Mouse (Mus musculus) neural tube, embryonic 10.5 days (tissue): ENCODE data around the gene C130032M10Rik.
"Not testable (repeated sequence)": the region's sequence is repeated elsewhere in the genome, so short reads cannot be mapped to it uniquely, and the experiment has no call there.

Experiments
- DNase-seq: peaks from one replicate; pipeline ENCODE4 v3.0.0-alpha.2; 2017; ENCODE audit warnings: low spot score; ENCODE audit errors: extremely low spot score

Gene C130032M10Rik

DNA sequence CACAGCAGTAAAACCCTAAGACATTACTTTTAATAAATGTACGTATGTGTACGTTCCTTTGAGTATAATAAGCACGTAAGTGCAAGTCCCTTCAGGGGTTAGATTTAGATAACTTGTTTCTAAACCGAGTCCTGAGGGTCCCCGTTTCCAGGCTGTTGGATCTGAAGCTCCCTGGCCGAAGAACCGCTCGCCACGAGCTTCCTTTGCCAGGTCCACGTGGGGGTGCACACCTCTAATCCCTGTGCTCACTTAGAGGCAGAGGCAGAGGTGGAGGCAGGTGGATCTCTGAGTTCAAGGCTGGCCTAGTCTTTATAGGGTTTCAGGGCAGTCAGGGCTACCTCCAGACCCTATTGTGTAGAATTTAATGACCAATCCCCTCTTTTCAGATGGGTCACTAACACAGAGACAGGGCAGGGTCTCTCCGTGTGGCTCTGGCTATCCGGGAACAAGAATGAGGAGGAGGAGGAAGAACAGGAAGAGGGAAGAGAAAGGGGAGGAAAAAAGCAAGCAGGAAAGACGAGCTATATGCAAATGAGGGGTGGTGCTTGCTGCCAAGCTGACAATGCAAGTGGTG lies 2.5 kb downstream of the C130032M10Rik start:
- DNase-seq: no peak

DNA sequence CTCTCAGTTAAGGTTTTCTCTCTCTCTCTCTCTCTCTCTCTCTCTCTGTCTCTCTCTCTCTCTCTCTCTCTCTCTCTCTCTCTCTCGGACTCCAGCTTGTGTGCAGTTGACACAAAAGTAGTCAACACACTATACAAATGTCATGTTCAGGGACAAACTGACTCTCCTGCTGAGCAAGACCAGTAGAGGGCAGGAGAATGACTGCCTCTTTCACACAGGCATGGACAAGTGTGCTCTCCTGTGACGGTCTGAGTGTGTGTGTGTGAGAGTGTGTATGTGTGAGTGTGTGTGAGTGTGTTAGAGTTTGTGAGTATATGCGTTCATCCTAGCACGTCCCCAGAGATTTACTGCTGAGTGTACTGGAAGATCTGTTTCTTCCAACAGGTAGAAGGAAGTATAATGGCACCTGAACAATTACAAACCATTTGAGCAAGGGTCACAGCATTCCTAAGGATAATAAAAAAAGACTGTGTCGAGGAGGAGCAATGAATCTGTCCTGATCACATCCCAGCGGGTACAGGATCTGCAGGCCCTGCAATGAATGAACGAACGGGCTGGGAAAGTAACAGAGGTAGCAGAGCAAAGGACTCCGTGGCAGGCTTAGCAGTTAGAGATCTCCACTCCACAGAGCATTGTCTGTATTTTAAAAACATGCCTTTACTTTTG lies 3.4 kb downstream of the C130032M10Rik start:
- no peak for DNase-seq

DNA sequence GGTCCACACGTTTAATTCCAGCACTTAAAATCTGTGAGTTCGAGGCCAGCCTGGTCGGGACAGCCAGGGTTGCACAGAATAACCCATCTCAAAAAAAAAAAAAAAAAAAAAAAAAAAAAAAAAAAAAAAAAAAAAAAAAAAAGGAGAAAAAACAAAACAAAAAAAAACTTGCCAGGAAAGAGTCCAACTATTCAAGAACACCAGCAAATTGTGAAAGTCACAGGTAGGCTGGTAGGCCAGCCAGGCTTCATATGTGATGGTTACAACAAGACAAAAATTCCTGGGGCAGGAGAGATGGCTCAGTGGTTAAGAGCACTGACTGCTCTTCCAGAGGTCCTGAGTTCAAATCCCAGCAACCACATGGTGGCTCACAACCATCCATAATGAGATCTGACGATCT lies 5.0 kb downstream of the C130032M10Rik start:
- DNase-seq: not testable (repeated sequence)

DNA sequence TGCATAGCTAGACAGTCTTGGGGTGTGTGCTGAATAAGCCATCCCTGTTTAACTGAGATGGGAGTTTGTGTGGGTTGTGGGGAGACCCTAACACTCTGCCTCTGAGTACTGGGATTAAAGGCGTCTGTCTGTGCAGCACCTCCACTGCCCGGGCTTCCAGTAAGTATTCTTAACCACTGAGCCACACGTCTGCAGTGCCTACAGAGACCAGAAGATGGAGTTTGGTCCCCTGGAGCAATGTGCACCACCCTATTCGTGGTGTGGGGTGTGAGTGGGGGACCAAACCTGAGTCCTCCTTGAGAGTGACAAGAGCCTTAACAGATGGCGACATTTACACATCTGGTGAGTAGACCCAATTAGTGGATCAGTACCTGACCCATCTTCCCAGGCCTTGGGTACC lies 6.5 kb downstream of the C130032M10Rik start:
- no peak for DNase-seq

DNA sequence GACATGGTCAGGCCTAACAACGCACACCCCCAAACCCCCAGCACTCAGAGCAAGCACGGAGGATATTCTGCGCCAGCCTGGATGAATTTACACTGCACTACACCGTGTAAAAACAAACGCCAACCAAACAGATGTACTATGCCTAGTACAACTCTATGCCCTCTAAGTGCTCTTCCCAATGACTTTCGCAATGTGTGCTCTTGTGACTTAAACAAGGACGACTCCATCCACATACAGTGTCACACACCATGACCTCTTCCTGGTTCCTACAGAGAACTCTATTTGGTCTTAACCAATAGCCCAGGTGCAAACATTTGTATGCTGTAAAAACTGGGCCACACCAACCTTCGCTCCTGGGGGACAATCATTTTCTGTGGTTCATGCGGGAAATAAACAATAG lies 7.0 kb downstream of the C130032M10Rik start:
- DNase-seq: no peak

DNA sequence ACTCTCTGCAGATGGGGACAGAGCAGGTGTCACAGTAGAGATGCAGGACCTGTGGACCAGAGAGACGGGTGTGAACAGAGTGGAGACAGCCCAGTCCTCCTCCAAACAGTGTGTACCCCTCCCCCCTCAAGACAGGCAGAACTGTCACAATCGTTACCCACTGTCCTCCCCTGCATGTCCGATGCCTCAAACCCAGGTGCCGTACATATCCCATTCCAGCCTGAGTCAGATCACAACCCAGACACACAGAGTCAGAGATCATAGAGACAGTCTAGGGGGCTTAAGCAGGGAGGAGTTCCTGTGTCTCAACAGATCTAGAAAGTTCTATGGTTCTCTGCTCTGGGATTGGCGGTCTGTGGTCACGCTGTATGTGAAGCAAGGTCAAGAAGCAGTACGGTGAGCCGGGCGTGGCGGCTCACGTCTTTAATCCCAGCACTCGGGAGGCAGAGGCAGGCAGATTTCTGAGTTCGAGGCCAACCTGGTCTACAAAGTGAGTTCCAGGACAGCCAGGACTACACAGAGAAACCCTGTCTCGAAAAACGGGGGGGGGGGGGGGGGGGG lies 9.7 kb downstream of the C130032M10Rik start:
- no peak for DNase-seq

DNA sequence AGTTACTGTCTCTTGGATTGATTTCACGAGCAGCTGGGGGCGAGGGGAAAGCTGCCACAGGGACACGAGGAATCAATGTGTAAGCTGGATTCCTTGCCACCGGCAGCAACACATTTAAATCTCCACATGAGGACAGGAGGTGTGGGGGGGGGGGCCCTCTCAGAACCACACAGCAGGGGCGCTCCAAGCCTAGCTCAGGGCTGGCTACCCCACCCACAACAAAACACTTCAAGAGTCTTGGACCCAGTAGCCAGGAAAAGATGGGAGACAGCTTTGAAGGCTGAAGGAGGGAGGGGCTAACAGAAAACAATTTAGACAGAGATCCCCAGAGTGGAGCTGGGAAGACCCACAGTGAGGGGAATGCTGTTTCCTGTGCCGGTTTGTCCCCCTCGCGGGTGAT lies 10.4 kb downstream of the C130032M10Rik start:
- no peak for DNase-seq

DNA sequence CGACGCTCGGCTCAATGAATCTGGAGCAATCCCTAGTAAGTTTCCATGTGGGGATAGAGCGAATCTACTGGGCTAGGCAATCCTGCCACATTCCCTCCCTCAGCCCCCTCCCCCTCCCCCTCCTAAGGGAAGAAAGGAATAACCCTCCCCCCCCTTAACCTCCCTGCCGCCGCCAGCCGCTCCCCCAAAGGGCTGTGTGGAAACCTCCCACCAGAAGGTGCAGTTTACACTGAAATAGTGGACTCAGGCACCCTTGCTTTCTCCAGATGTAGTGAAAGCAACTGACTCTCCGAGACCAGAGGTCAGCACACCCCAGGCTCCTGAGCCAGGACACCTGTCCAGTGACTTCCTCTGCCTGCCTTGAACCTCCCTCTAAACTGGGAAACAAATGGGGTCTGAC lies 11.1 kb downstream of the C130032M10Rik start:
- peak; percentile 63 for DNase-seq

DNA sequence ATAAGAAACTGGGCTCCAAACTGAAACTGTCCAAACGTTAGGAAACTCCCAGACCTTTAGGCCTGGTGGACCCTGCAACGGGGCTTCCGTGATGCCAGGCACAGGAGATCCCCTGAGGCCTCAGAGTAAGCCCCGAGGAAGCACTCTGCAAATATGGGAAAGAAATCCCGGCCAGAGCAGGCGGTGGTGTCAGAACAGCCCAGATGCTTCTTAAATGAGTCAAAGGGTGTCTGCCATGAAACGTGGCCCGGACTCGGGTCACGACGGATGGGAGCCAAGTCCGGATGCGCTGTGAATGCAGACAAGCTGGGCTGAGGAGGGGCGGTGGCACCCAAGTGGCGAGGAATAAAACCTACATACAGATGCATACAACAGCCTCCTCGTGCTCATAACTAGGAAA lies 11.6 kb downstream of the C130032M10Rik start:
- peak; percentile 88 for DNase-seq

DNA sequence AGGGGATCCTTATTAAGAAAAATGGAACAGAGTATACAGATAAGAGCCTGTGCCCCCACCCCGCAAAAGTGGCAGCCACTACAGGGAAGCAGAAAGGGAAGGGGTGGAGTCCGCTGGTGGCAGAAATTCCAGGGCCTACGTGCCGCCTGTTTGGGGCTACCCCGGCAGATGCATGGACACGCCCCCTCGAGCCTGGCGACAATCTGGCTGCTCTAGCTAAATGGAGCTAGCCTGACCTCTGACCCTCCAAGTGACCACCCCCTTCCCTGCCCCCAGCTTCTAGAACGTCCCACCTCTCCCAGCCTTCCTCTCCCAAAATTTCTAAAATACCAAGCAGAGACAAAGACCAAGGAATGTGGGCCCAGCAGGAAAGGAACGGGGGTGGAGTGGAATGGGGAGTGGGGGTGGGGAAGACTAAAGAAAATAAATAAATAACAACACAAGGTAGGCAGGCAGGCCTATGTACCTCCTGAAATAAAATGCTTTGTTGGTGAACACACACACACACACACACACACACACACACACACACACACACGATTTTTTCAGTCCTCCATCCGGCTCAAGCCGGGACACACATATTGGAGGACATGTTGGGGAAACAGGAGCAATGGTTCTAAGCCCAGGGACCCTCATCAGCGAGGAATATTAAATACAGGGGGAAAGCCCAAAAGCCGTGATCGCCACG lies 12.6 kb downstream of the C130032M10Rik start:
- DNase-seq: peak; percentile 80

DNA sequence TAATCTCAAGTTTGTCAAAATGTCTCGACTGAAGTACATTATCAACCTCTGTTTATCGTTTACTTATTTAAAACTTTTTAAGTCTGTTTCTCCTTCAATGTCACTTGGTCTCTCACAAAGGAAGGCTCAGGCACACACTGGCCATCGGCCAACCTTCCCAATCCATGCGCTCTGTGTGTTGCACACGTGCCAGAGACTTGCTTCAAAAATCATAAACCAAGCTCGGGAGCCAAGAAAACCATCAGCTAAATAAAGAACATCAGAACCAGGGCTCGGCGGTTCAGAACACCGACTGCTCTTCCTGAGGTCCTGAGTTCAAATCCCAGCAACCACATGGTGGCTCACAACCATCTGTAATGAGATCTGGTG lies 13.2 kb downstream of the C130032M10Rik start:
- DNase-seq: no peak

DNA sequence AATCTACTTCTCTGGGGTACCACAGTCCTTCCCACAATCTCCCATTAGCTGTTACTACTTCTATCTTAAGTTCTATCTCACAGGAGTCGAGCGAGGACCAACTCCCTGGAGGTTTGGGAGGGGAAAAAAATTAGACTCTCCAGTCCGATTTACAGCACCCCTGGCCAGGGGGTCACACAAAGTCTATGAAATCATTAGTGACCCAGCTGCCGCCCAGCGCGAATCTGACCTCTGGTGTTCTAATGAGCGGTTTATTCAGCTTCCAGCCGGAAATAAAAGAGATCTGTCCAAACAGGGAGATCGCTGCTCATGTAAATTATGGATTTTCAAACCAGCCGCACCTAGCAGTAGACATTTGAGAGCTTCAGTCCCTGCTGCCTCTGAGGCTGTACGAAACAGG lies 15.8 kb downstream of the C130032M10Rik start:
- DNase-seq: no peak

DNA sequence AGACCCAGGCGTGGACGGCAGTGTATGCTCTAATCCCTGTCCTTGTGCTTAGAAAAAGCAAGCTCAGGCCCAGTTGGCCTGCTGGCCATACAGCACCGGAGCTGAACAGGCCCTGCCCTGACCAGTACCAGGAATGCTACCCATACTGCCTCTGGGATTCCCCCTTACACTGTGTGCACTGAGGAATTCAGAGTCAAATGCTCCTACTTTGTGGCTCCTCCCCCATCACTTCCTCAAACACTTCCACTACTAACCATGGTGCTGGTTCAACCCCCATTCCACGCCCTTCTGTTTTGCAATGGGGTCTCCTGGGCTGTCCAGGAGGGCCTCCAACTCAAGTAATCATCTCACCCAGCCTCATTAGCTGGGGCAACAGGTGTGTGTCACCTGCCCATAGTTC lies 18.4 kb downstream of the C130032M10Rik start:
- no peak for DNase-seq

DNA sequence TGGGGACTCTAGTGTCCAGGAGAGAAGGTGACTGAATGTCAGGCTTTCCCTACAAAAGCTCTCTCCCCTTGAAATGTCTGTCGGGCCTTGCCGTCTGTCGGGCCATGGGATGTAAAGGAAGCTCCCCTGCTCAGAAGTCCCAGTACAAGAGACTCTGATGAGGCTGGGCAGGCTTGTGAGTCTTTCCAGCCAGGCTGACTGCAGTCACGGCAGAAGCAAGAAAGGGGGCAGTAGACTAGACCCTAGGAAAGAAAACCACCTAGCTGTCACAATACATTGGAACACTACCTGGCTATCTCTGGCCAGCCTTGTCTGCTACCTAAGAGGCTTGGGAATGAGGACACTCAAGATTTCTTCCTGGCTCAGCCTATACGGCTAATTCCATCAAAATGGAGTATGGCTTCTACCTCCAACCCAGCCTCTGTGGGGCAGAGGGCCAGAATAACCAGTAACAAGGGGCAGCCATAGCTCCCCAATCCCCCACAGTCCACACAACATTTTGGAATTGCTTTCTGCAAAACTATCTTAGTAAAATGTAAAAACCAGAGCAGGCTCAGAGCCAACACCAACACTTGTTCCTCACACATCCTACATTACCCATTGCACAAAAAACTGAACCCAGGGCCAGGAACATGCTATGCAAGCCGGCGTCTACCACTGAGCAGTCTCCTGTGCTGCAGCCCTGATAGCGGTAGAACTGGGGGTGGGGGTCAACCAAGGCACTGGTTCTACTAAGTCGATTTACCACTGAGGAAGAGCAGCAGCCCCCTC lies 19.4 kb downstream of the C130032M10Rik start:
- DNase-seq: no peak

DNA sequence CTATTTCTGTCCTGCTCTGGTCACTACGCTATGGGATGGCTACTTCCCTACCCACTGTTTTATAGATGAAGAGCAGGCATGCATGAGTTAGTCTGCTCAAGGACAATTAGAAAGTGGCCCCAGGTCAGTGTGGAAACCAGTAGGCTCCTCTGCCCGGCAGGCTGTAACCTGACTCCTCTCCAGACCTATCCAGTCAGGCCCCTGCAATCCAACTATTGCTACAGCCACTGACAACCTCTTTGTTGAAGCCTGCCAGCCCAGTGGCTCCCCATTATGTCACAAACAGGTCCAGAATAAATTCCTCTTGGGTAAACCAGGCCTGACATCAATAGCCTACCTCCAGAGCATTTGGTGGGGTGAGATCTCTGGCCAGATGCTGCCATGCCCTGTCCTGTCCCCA lies 21.1 kb downstream of the C130032M10Rik start:
- no peak for DNase-seq

DNA sequence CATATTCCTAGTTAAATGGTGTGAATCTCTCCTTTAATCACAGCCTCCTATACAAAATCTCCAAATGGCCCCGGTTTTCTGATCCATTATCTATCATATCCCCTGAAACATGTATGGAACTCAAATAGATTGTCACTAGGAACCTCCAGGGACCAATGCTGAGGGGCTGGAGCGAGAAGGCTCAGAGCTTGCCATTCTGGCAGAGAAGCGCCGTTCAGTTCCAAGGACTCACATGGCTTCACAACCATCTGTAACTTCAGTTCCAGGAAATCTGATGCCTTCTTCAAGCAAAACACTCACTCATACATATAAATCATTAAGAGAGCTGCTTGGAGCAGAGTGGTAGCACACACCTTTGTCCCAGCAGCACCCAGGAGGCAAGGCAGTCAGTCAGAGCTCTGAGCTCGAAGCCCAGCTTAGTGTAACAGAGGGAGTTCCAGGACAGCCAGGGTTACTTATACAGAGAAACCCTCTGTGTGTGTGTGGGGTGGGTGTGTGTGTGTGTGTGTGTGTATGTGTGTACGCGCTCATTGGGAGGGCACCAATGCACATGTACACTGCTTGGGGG lies 23.6 kb downstream of the C130032M10Rik start:
- DNase-seq: no peak

DNA sequence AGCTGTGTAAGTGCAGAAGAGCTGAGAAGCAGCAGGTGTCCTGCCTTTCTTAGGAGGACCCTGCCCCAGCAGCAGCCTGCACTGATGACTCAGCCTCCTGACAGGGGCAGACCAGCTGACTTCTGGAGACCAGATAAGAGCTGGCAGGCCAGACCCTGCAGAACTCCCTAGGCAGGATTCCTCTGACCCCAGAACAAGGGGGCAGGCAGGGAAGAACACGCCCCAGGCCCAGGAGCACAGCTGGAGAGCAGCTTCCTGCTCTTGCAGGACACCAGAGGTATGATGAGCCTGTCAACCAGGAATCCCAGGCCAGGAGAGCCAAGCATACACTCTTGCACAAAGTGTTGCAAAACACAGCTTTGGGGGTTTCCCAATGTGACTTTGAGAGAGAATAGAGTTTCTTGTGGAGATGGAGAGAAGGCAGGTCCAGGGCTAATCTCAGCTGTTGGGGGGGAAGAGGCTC lies 25.8 kb downstream of the C130032M10Rik start:
- no peak for DNase-seq

DNA sequence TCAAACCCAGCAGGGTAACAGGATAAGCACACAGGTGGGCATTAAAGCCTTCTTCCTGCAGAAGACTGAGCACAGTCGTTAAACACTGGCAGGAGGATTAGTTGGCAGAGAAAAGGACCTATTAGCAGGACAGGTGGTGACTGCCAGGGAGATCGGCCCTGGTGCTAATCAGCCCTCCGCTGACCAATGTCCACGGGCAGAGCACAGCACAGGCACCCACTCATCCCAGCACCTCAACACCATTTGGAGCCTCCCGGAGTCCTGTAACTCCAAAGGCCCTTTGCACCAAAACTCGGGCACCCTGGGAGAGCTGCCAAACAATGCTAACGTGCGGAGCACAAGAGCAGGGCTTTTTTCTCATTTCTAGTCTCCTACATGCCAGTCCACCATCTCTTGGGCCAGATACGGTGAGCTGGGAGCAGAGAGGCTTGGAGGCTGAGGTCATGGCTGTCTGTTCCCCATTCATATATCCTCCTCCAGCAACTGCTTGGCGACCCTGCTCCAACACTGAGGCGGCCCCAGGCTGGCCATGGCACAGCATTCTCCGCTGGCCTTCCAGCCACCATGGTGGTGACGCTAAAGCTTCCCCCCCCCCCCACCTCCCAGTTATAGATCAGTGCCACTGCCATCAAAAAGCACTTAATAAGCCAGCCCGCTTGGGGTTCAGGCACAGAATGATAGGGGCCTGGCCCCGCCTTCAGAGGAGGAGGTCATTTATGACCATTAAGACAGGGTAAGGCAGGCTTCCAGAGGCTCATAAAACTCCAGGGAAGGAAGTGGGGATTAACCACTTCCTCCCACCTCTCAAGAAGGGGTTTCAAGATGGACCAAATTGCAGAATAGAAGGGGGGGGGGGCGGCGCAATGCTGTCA lies 28.6 kb downstream of the C130032M10Rik start:
- DNase-seq: no peak

DNA sequence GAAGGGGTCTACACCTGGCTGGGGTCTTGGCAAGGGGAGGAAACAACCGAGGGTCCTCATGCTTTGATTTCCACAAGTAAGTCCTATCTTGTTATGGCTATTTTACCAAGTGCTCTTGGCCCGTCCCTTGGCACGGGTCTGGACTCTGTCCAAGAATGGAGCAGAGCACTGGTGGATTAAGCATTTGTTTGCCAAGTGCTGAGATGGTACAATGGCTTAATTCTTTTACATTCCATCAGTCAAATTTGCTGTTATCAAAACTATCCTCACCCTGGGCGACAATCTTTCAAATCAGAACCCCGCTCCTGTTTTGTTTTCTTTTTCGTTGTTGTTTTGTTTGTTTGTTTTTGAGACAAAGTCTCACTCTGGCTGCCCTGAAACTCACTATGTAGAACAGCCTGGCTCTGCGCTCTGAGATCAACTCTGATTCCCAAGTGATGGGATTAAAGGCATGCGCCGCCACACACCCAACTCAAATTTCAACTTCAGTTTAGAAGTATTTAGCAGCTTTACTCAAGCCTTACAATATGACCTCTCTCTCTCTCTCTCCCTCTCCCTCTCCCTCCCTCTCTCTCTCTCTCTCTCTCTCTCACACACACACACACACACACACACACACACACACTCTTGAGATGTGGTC lies 29.4 kb downstream of the C130032M10Rik start:
- no peak for DNase-seq

DNA sequence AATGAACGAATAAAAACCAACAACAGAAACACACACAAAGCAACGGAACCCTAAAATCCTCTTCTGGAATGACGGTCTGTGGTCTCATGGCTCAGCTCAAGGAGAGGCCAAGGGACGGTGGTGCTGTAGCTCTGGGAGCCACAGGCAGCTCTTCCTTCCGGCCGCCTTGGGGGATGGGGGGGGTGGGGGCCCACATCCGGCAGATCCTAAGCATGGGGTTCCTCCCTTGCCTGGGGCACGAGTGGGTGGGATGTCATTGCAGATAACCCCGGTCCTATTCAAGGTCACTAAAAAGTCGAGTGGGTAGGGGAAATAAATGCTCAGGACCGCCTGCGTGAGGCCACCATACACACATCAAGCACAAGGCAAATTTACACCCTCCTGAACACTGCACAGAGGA lies 31.3 kb downstream of the C130032M10Rik start:
- DNase-seq: no peak
